Mouse (Mus musculus): Measurements from ENCODE around the gene Bcl3.

The Bcl3 gene

GRCm38 (mm10) chr7:19770375-19770754, 52.2 kb downstream of the Bcl3 start:
- in situ Hi-C loops (cut with MboI, MseI) = no loop called here

- in situ Hi-C loops (cut with MboI, MseI) = no loop called here
These were observed 52.9 kb downstream of the Bcl3 start for GRCm38 (mm10) chr7:19769434-19770374.

GRCm38 (mm10) chr7:19769001-19769400, 53.6 kb downstream of the Bcl3 start:
- in situ Hi-C loops (cut with MboI, MseI) = no loop called here

DNA sequence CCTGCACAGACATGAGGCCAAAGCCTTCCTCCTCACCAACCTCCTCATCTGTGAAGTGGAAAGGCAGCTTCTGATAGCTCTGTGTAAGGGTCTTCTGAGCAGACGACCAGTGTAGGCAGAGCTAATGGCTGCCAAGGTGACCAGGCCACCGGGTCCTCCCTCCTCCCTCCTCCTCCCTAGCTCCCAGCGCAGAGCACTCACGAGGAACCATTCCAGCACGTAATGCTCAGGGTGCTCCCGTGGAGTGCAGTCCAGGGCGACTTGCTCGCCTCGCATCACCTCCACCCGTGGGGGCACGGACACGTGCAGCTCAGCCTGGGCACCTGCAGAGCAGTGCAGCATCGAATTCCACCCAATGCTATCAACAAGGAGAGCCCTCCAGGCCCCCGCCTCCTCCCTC, 54.3 kb downstream of the Bcl3 start:
- in situ Hi-C loops (cut with MboI, MseI) = no loop called here

DNA sequence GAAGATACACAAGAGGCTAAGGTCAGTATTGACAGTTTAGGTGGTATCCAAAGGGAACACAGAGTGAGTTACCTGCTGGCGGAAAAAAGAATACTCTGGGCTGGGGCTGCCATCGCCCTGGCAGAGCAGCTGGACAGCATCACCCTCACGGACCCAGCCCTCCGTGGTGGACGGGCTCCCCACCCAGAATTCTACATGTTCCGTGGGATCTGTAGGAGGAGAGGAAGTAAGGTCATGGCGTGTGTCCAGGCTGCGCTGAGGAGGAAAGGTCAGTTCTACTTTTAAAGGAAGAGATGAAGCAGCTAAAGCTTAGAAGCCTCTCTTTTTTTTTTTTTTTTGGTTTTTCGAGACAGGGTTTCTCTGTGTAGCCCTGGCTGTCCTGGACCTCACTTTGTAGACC, 58.0 kb downstream of the Bcl3 start:
- in situ Hi-C loops (cut with MboI, MseI) = no loop called here

DNA sequence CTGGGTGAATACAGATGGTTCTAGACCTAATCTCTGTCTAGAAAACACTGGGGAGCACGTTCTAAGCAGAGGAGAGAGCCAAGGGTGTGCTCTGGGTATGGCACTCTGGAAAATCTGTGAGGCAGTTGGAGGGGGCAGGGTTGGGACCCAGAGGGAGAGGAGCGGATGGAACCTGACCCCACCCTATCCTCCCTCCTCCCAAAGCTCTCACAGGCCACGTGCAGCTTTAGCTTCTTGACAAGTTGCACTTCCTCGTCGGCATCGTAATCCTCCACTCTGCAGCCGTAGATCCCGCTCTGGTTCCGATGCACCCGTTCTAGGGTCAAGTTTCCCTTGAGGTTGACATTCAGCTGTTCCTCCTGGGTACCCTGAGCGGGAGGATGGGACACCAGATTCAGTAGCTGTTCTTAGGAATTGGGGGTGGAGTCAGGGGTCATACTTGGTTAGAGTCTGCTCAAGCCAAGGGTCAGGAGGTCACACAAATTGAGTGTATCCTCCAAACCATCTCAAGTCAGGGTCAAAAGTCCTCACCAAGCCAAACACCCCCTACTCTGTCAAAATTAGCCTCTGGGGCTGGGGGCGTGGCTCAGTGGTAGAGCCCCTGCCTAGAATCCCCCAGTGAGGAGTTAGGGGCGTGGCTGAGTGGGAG, 58.6 kb downstream of the Bcl3 start:
- in situ Hi-C loops (cut with MboI, MseI) = no loop called here

- in situ Hi-C loops (cut with MboI, MseI) = no loop called here
These were observed 60.3 kb downstream of the Bcl3 start for GRCm38 (mm10) chr7:19762283-19762682.

GRCm38 (mm10) chr7:19760021-19760420, 62.5 kb downstream of the Bcl3 start:
- in situ Hi-C loops (cut with MboI, MseI) = no loop called here

DNA sequence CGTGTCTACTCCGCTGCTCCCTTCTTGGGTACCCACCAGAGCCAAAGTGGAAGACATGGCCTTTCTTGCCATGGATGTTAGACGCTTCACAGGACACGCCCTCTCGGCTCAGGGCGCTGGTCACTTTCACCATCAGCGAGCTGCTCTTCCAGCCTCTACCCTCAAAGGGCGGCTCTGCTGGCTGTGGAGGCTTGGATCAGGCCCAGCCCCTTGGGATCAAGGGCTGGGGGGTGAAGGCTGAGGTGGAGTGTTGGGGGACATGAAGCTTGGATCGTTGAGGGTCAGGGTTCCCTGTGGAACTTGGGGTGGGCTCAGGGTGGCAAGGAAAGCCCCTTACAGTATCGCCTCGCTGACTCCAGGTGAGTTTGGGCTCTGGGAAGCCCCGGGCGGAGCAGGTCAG, 63.9 kb downstream of the Bcl3 start:
- in situ Hi-C loops (cut with MboI, MseI) = no loop called here

Measured in T-helper 2 cell (primary cell).